In the genomic region with DNA sequence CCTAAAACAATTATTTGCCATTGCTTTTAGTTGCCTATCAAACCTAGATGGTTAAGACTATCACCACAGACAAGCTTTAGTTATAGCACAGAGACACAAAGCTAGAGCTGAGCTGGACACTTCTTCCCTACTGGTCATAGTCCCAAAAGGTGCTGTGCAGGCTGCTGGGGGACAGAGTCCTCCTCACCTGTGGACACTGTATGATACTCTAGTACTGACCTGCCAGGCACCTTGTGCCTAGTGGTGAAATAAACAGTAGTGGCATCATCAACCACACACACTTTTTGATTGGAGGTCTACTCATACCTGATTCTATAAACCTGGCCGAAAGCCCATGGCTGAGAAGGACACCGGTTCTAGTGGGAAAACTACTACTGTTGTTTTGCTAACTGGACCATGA, we compare ENCODE assay signal across 23 mouse cellular contexts. TPM values are rescaled to one million over a fixed set of nuclear protein-coding genes. Genes with fewer than 3 reads are reported as not detected.
A peak's percentile ranks its signal among the peaks of the same experiment; 100 is the strongest.
DNase-seq lines count a peak whose midpoint lies in the region; ATAC-seq and TF ChIP-seq lines count a peak whose summit lies in the region.
"Had no signal": no experiment of that assay in that cellular context is flagged by ENCODE, and none has a peak within 500 bp of the region (broad histone marks: within the 10 kb centered on the region; RNA-seq: fewer than 3 reads in every experiment).

No protein-coding gene starts in this region.

- TF ChIP-seq CTCF in liver, adult 2 months (IDR thresholded peaks at IDR 0.05; ENCODE audit: low read depth, low read length), result no peak
- TF ChIP-seq CTCF in liver, postnatal 0 days (IDR thresholded peaks at IDR 0.05; ENCODE audit: low read depth), result no peak
- no peak for TF ChIP-seq CTCF in layer of hippocampus, adult 2 months (conservative IDR thresholded peaks at IDR 0.05)

- no peak overlapping the region for H3K4me3 ChIP-seq in liver, adult 2 months (ENCODE audit: insufficient read depth, low read depth, low read length)
- H3K4me3 ChIP-seq in liver, embryonic 11.5 days (ENCODE audit: low read depth, low read length), result no peak overlapping the region
- H3K4me3 ChIP-seq in liver, postnatal 0 days (ENCODE audit: low read depth, low read length), result no peak overlapping the region
- no peak overlapping the region for H3K4me3 ChIP-seq in liver, embryonic 12.5 days
- no peak overlapping the region for H3K4me3 ChIP-seq in midbrain, embryonic 11.5 days (ENCODE audit: low read depth, low read length)
- H3K4me3 ChIP-seq in midbrain, embryonic 13.5 days (replicated peaks), result no peak overlapping the region
- no peak overlapping the region for H3K4me3 ChIP-seq in layer of hippocampus, adult 2 months
- H3K4me3 ChIP-seq: embryonic facial prominence, embryonic 13.5 days; embryonic facial prominence, embryonic 15.5 days; erythroblast, embryonic 14.5 days; forebrain, embryonic 10.5 days; forebrain, embryonic 12.5 days had no signal

- DNase-seq in liver, adult 2 months (ENCODE audit: extremely low read depth, low read depth, low spot score), result peak; percentile 79
- DNase-seq in liver, embryonic 11.5 days (ENCODE audit: low spot score), result no peak
- no peak for DNase-seq in liver, postnatal 0 days
- DNase-seq in midbrain, embryonic 11.5 days (ENCODE audit: low spot score, missing footprints), result peak; percentile 66
- no peak for DNase-seq in layer of hippocampus, adult 2 months (ENCODE audit: low spot score in 2 of 2)
- DNase-seq: adrenal gland, adult 2 months; adrenal gland, postnatal 10 days; adrenal gland, postnatal 25 days; cerebellum, adult 11 months; cerebellum, adult 18-20 months; cerebellum, adult 8-10 months; cerebellum, adult 9-11 months; cerebellum, postnatal 14 days; cerebellum, postnatal 36 days; embryo, embryonic 11 days had no signal

- no peak overlapping the region for H3K27ac ChIP-seq in liver, adult 2 months (replicated peaks; ENCODE audit: insufficient read depth, low read depth, low read length)
- no peak overlapping the region for H3K27ac ChIP-seq in liver, embryonic 11.5 days (ENCODE audit: low read depth, low read length)
- peak overlapping the region; percentile 44; the same call in 1 of the 2 replicates for H3K27ac ChIP-seq in liver, postnatal 0 days (ENCODE audit: low read depth)
- H3K27ac ChIP-seq in liver, embryonic 12.5 days, result no peak overlapping the region
- H3K27ac ChIP-seq in midbrain, embryonic 11.5 days (ENCODE audit: low read depth, low read length), result no peak overlapping the region
- no peak overlapping the region for H3K27ac ChIP-seq in midbrain, embryonic 13.5 days
- H3K27ac ChIP-seq in layer of hippocampus, adult 2 months, result no peak overlapping the region
- H3K27ac ChIP-seq: embryonic facial prominence, embryonic 13.5 days; embryonic facial prominence, embryonic 15.5 days; forebrain, embryonic 10.5 days; forebrain, embryonic 12.5 days had no signal

- peaks cover 40% of the 10 kb centered on the region for H3K79me2 ChIP-seq in liver, adult 2 months (ENCODE audit: control insufficient read depth, insufficient read depth, low read length)

- H3K9ac ChIP-seq in liver, adult 2 months (ENCODE audit: low read depth, low read length), result no peak overlapping the region
- H3K9ac ChIP-seq in liver, embryonic 11.5 days (ENCODE audit: low read depth, low read length), result no peak overlapping the region
- no peak overlapping the region for H3K9ac ChIP-seq in liver, postnatal 0 days (replicated peaks)
- H3K9ac ChIP-seq in liver, embryonic 12.5 days, result no peak overlapping the region
- H3K9ac ChIP-seq in midbrain, embryonic 11.5 days (ENCODE audit: low read length), result no peak overlapping the region
- no peak overlapping the region for H3K9ac ChIP-seq in midbrain, embryonic 13.5 days (replicated peaks)
- H3K9ac ChIP-seq: embryonic facial prominence, embryonic 13.5 days; embryonic facial prominence, embryonic 15.5 days; forebrain, embryonic 12.5 days had no signal

- no peak for ATAC-seq in liver, embryonic 11.5 days (replicated peaks; ENCODE audit: low FRiP score)
- ATAC-seq in liver, postnatal 0 days, result peak; percentile 83
- no peak for ATAC-seq in liver, embryonic 12.5 days
- no peak for ATAC-seq in midbrain, embryonic 11.5 days (ENCODE audit: low FRiP score)
- ATAC-seq in midbrain, embryonic 13.5 days, result no peak
- ATAC-seq: forebrain, embryonic 14.5 days had no signal

- H3K4me2 ChIP-seq in liver, embryonic 11.5 days, result no peak overlapping the region
- H3K4me2 ChIP-seq in liver, postnatal 0 days (ENCODE audit: low read depth, low read length), result no peak overlapping the region
- no peak overlapping the region for H3K4me2 ChIP-seq in liver, embryonic 12.5 days
- no peak overlapping the region for H3K4me2 ChIP-seq in midbrain, embryonic 11.5 days
- H3K4me2 ChIP-seq in midbrain, embryonic 13.5 days (replicated peaks), result no peak overlapping the region
- H3K4me2 ChIP-seq: embryonic facial prominence, embryonic 13.5 days; embryonic facial prominence, embryonic 15.5 days; forebrain, embryonic 12.5 days had no signal

- peaks cover 3% of the 10 kb centered on the region for H3K36me3 ChIP-seq in liver, adult 2 months (ENCODE audit: control insufficient read depth, insufficient read depth, low read length)
- no peaks in the 10 kb centered on the region for H3K36me3 ChIP-seq in liver, embryonic 11.5 days (ENCODE audit: control insufficient read depth, insufficient read depth, low read length)
- peaks cover 5% of the 10 kb centered on the region; the same call in 1 of the 2 replicates for H3K36me3 ChIP-seq in liver, postnatal 0 days (replicated peaks; ENCODE audit: insufficient read depth, low read length)
- H3K36me3 ChIP-seq in liver, embryonic 12.5 days, result peaks cover 13% of the 10 kb centered on the region; the same call in 1 of the 2 replicates
- H3K36me3 ChIP-seq in midbrain, embryonic 11.5 days (ENCODE audit: control insufficient read depth, insufficient read depth, low read length), result no peaks in the 10 kb centered on the region; the same call in 1 of the 2 replicates
- 0 out of 2 replicates have a peak, but pooled peaks cover 3% of the 10 kb centered on the region for H3K36me3 ChIP-seq in midbrain, embryonic 13.5 days

- WGBS in liver, adult 2 months, result 52% methylated on average over 2 of the region's 2 CpGs
- WGBS in liver, embryonic 11.5 days, result 94% methylated on average over 2 of the region's 2 CpGs
- 99% methylated on average over 2 of the region's 2 CpGs for WGBS in liver, postnatal 0 days (ENCODE audit: insufficient replicate concordance)
- WGBS in liver, embryonic 12.5 days (ENCODE audit: insufficient replicate concordance), result 91% methylated on average over 2 of the region's 2 CpGs
- WGBS in midbrain, embryonic 11.5 days, result 93% methylated on average over 2 of the region's 2 CpGs
- WGBS in midbrain, embryonic 13.5 days, result 95% methylated on average over 2 of the region's 2 CpGs

- no peaks in the 10 kb centered on the region for H3K9me3 ChIP-seq in liver, embryonic 11.5 days (ENCODE audit: control insufficient read depth, low read length)
- H3K9me3 ChIP-seq in liver, postnatal 0 days (ENCODE audit: low read length), result peaks cover 2% of the 10 kb centered on the region; the same call in 1 of the 2 replicates
- 0 out of 2 replicates have a peak, but pooled peaks cover 3% of the 10 kb centered on the region for H3K9me3 ChIP-seq in liver, embryonic 12.5 days (replicated peaks)
- no peaks in the 10 kb centered on the region; the same call in 1 of the 2 replicates for H3K9me3 ChIP-seq in midbrain, embryonic 11.5 days (ENCODE audit: control insufficient read depth, low read length)
- H3K9me3 ChIP-seq in midbrain, embryonic 13.5 days, result 0 out of 2 replicates have a peak, but pooled peaks cover 3% of the 10 kb centered on the region
- H3K9me3 ChIP-seq: embryonic facial prominence, embryonic 13.5 days; embryonic facial prominence, embryonic 15.5 days had no signal

- no peak for TF ChIP-seq EP300 in liver, postnatal 0 days (IDR thresholded peaks at IDR 0.05; ENCODE audit: low read depth)

- TF ChIP-seq POLR2A in liver, adult 2 months (IDR thresholded peaks at IDR 0.05; ENCODE audit: extremely low read depth, insufficient read depth, low read length), result no peak

- H3K27me3 ChIP-seq in liver, adult 2 months (ENCODE audit: control insufficient read depth, insufficient read depth, low read length), result no peaks in the 10 kb centered on the region
- H3K27me3 ChIP-seq in liver, embryonic 11.5 days (replicated peaks; ENCODE audit: control insufficient read depth, insufficient read depth, low read length), result no peaks in the 10 kb centered on the region
- H3K27me3 ChIP-seq in liver, postnatal 0 days (ENCODE audit: insufficient read depth, low read length), result no peaks in the 10 kb centered on the region
- no peaks in the 10 kb centered on the region for H3K27me3 ChIP-seq in liver, embryonic 12.5 days (replicated peaks)
- H3K27me3 ChIP-seq in midbrain, embryonic 11.5 days (ENCODE audit: control insufficient read depth, insufficient read depth, low read length), result no peaks in the 10 kb centered on the region
- no peaks in the 10 kb centered on the region for H3K27me3 ChIP-seq in midbrain, embryonic 13.5 days
- H3K27me3 ChIP-seq: embryonic facial prominence, embryonic 13.5 days; embryonic facial prominence, embryonic 15.5 days; forebrain, embryonic 12.5 days had no signal

- H3K4me1 ChIP-seq in liver, adult 2 months (ENCODE audit: control insufficient read depth, insufficient read depth, low read length), result peaks cover 5% of the 10 kb centered on the region; the same call in 1 of the 2 replicates
- H3K4me1 ChIP-seq in liver, embryonic 11.5 days (replicated peaks; ENCODE audit: control insufficient read depth, insufficient read depth, low read length), result peaks cover 9% of the 10 kb centered on the region
- H3K4me1 ChIP-seq in liver, postnatal 0 days (ENCODE audit: insufficient read depth), result 0 out of 2 replicates have a peak, but pooled peaks cover 2% of the 10 kb centered on the region
- peaks cover 30% of the 10 kb centered on the region for H3K4me1 ChIP-seq in liver, embryonic 12.5 days
- no peaks in the 10 kb centered on the region for H3K4me1 ChIP-seq in midbrain, embryonic 11.5 days (ENCODE audit: control insufficient read depth, insufficient read depth, low read length)
- H3K4me1 ChIP-seq in midbrain, embryonic 13.5 days (replicated peaks), result no peaks in the 10 kb centered on the region
- H3K4me1 ChIP-seq: embryonic facial prominence, embryonic 15.5 days; forebrain, embryonic 10.5 days; forebrain, embryonic 12.5 days had no signal

RNA-seq across cellular contexts. Expression of a gene that starts 16.5 kb away (rescaled TPM):
- total RNA-seq in liver, adult 2 months (2014; rRNA removed), result 27.8 and 32.8 TPM in 2 replicates
- 10.6 and 17.8 TPM in 2 replicates for polyA plus RNA-seq in liver, adult 2 months (2012; rRNA removed)
- 6.3 and 7.1 TPM in 2 replicates for polyA plus RNA-seq in liver, embryonic 11.5 days (2014; fragmentation: Nextera tagmentation; extraction: Ambion mirVana)
- 3.0 and 4.6 TPM in 2 replicates for polyA plus RNA-seq in liver, postnatal 0 days (2015; fragmentation: Nextera tagmentation; extraction: Ambion mirVana)
- 3.3 and 4.5 TPM in 2 replicates for polyA plus RNA-seq in liver, embryonic 12.5 days (2016; fragmentation: Nextera tagmentation; extraction: Ambion mirVana)
- 10.9 and 15.9 TPM in 2 replicates for polyA plus RNA-seq in midbrain, embryonic 11.5 days (2014; fragmentation: Nextera tagmentation; extraction: Ambion mirVana)
- 11.7 and 14.4 TPM in 2 replicates for polyA plus RNA-seq in midbrain, embryonic 13.5 days (2015; fragmentation: Nextera tagmentation; extraction: Ambion mirVana)
- total RNA-seq in layer of hippocampus, adult 2 months (2021), result 10 to 100 TPM; 82.5 to 85.2 TPM

Comparison
In these comparisons a context has a peak if more than half of its experiments do, and no peak if none do; other contexts are left out.
1. DNase-seq: peak in liver, adult 2 months (single experiment) and midbrain, embryonic 11.5 days (single experiment); none in liver, embryonic 11.5 days (single experiment), liver, postnatal 0 days (single experiment) and layer of hippocampus, adult 2 months (0 of 2).